8 mouse cellular contexts compared by ENCODE assay signal in genomic region chr2:28538817-28539128, GRCm38 (mm10). TPM values are rescaled to one million over a fixed set of nuclear protein-coding genes. Genes with fewer than 3 reads are reported as not detected.
A peak's percentile ranks its signal among the peaks of the same experiment; 100 is the strongest.
DNase-seq lines count a peak whose midpoint lies in the region; ATAC-seq and TF ChIP-seq lines count a peak whose summit lies in the region.
"Had no signal": no experiment of that assay in that cellular context is flagged by ENCODE, and none has a peak within 500 bp of the region (broad histone marks: within the 10 kb centered on the region; RNA-seq: fewer than 3 reads in every experiment).

No protein-coding gene starts in this region.

- no peaks in the 10 kb centered on the region for H3K9me3 ChIP-seq in lung, postnatal 0 days (ENCODE audit: low read length)
- H3K9me3 ChIP-seq in embryonic facial prominence, embryonic 14.5 days (ENCODE audit: control insufficient read depth, low read length), result no peaks in the 10 kb centered on the region
- no peaks in the 10 kb centered on the region for H3K9me3 ChIP-seq in intestine, postnatal 0 days (ENCODE audit: control insufficient read depth)
- no peaks in the 10 kb centered on the region for H3K9me3 ChIP-seq in stomach, embryonic 16.5 days (replicated peaks; ENCODE audit: control insufficient read depth, low read length)

- H3K4me2 ChIP-seq in lung, postnatal 0 days (replicated peaks; ENCODE audit: low read depth, low read length), result no peak overlapping the region
- no peak overlapping the region for H3K4me2 ChIP-seq in embryonic facial prominence, embryonic 14.5 days (ENCODE audit: low read depth, low read length)
- 0 out of 2 replicates have a peak overlapping the region, but pooled peaks have one; percentile 9 for H3K4me2 ChIP-seq in intestine, postnatal 0 days (replicated peaks; ENCODE audit: low read depth)
- H3K4me2 ChIP-seq in stomach, embryonic 16.5 days (ENCODE audit: low read depth, low read length), result no peak overlapping the region; the same call in 1 of the 2 replicates

- peaks cover 9% of the 10 kb centered on the region; the same call in 1 of the 2 replicates for H3K4me1 ChIP-seq in lung, postnatal 0 days (ENCODE audit: insufficient read depth, low read depth, low read length)
- peaks cover 53% of the 10 kb centered on the region for H3K4me1 ChIP-seq in embryonic facial prominence, embryonic 14.5 days (ENCODE audit: control insufficient read depth, insufficient read depth, low read length)
- peaks cover 23% of the 10 kb centered on the region; the same call in 1 of the 2 replicates for H3K4me1 ChIP-seq in intestine, postnatal 0 days (replicated peaks; ENCODE audit: control insufficient read depth, insufficient read depth, low read length)
- peaks cover 68% of the 10 kb centered on the region for H3K4me1 ChIP-seq in stomach, embryonic 16.5 days (ENCODE audit: control insufficient read depth, insufficient read depth, low read length)

- peak overlapping the region; percentile 20 for H3K27ac ChIP-seq in lung, postnatal 0 days (ENCODE audit: low read length)
- H3K27ac ChIP-seq in embryonic facial prominence, embryonic 14.5 days (replicated peaks; ENCODE audit: low read depth, low read length), result peak overlapping the region; percentile 71
- peak overlapping the region; percentile 54; the same call in 1 of the 2 replicates for H3K27ac ChIP-seq in intestine, postnatal 0 days (ENCODE audit: low read depth, low read length)
- peak overlapping the region; percentile 90 for H3K27ac ChIP-seq in stomach, embryonic 16.5 days (ENCODE audit: low read length)

- no peak for TF ChIP-seq EP300 in lung, postnatal 0 days (IDR thresholded peaks at IDR 0.05)

- no peak for DNase-seq in lung, postnatal 0 days (ENCODE audit: low spot score)
- DNase-seq in lung, postnatal 10 days, result no peak
- peak; percentile 63 for DNase-seq in embryonic facial prominence, embryonic 14.5 days (ENCODE audit: low spot score)
- DNase-seq in urinary bladder, postnatal 36 days (ENCODE audit: low spot score in 2 of 2), result no peak

- 63% methylated on average over 1 of the region's 1 CpGs for WGBS in lung, postnatal 0 days
- WGBS in embryonic facial prominence, embryonic 14.5 days, result 40% methylated on average over 1 of the region's 1 CpGs
- 100% methylated on average over 1 of the region's 1 CpGs for WGBS in intestine, postnatal 0 days
- 50% methylated on average over 1 of the region's 1 CpGs for WGBS in stomach, embryonic 16.5 days

- no peak for ATAC-seq in lung, postnatal 0 days
- peak; percentile 28; the same call in 1 of the 2 replicates for ATAC-seq in embryonic facial prominence, embryonic 14.5 days (ENCODE audit: low read depth)
- 0 out of 2 replicates have a peak, but pooled peaks have one; percentile 2 for ATAC-seq in intestine, postnatal 0 days
- no peak for ATAC-seq in stomach, embryonic 16.5 days (ENCODE audit: insufficient read depth, low FRiP score)
- no peak for ATAC-seq in monocyte, adult 5-6 weeks (replicated peaks; ENCODE audit: insufficient number of reproducible peaks, low FRiP score, low TSS enrichment, poor library complexity, severe bottlenecking)

- no peak for TF ChIP-seq CTCF in lung, postnatal 0 days (IDR thresholded peaks at IDR 0.05)
- no peak for TF ChIP-seq CTCF in intestine, postnatal 0 days (IDR thresholded peaks at IDR 0.05; ENCODE audit: low read depth)

- peaks cover 3% of the 10 kb centered on the region; the same call in 1 of the 2 replicates for H3K36me3 ChIP-seq in lung, postnatal 0 days (ENCODE audit: insufficient read depth, low read length)
- H3K36me3 ChIP-seq in embryonic facial prominence, embryonic 14.5 days (ENCODE audit: control insufficient read depth, insufficient read depth, low read length), result peaks cover 27% of the 10 kb centered on the region
- peaks cover 27% of the 10 kb centered on the region for H3K36me3 ChIP-seq in intestine, postnatal 0 days (ENCODE audit: control insufficient read depth, insufficient read depth)
- peaks cover 10% of the 10 kb centered on the region for H3K36me3 ChIP-seq in stomach, embryonic 16.5 days (ENCODE audit: control insufficient read depth, insufficient read depth, low read length)

- H3K27me3 ChIP-seq in lung, postnatal 0 days (replicated peaks; ENCODE audit: insufficient read depth, low read length), result no peaks in the 10 kb centered on the region
- no peaks in the 10 kb centered on the region for H3K27me3 ChIP-seq in embryonic facial prominence, embryonic 14.5 days (replicated peaks; ENCODE audit: control insufficient read depth, insufficient read depth, low read length)
- no peaks in the 10 kb centered on the region for H3K27me3 ChIP-seq in intestine, postnatal 0 days (replicated peaks; ENCODE audit: control insufficient read depth, insufficient read depth, low read length)
- H3K27me3 ChIP-seq in stomach, embryonic 16.5 days (ENCODE audit: control insufficient read depth, insufficient read depth, low read length), result no peaks in the 10 kb centered on the region

- H3K9ac ChIP-seq in lung, postnatal 0 days (replicated peaks; ENCODE audit: low read depth), result no peak overlapping the region
- peak overlapping the region; percentile 26; the same call in 1 of the 2 replicates for H3K9ac ChIP-seq in embryonic facial prominence, embryonic 14.5 days (ENCODE audit: low read depth, low read length)
- no peak overlapping the region for H3K9ac ChIP-seq in intestine, postnatal 0 days (ENCODE audit: low read depth, low read length)
- H3K9ac ChIP-seq in stomach, embryonic 16.5 days (ENCODE audit: low read length), result peak overlapping the region; percentile 55

- H3K4me3 ChIP-seq in lung, postnatal 0 days (ENCODE audit: low read depth, low read length), result no peak overlapping the region
- no peak overlapping the region for H3K4me3 ChIP-seq in embryonic facial prominence, embryonic 14.5 days (ENCODE audit: low read depth, low read length)
- H3K4me3 ChIP-seq in intestine, postnatal 0 days (ENCODE audit: low read depth, low read length), result no peak overlapping the region
- no peak overlapping the region for H3K4me3 ChIP-seq in stomach, embryonic 16.5 days (replicated peaks; ENCODE audit: low read length)

RNA-seq across cellular contexts. Expression of gene Cel, which starts 24.4 kb away (rescaled TPM):
- 0.46 TPM in 1 of 2 replicates, not detected in the other for polyA plus RNA-seq in lung, postnatal 0 days (2015; fragmentation: Nextera tagmentation; extraction: Ambion mirVana)
- polyA plus RNA-seq in embryonic facial prominence, embryonic 14.5 days (2014; fragmentation: Nextera tagmentation; extraction: Ambion mirVana), result not detected in 2 replicates
- 5.5 and 7.9 TPM in 2 replicates for polyA plus RNA-seq in intestine, postnatal 0 days (2015; fragmentation: Nextera tagmentation; extraction: Ambion mirVana)
- 562 and 718 TPM in 2 replicates for polyA plus RNA-seq in stomach, embryonic 16.5 days (2015; fragmentation: Nextera tagmentation; extraction: Ambion mirVana)
- total RNA-seq in monocyte, adult 5-6 weeks (2017), result not detected in 3 replicates
- total RNA-seq: layer of hippocampus, postnatal 14 days had no signal

RNA-seq across cellular contexts. Expression of gene Ralgds, which starts 25.8 kb away (rescaled TPM):
- 24.4 and 29.1 TPM in 2 replicates for polyA plus RNA-seq in lung, postnatal 0 days (2015; fragmentation: Nextera tagmentation; extraction: Ambion mirVana)
- polyA plus RNA-seq in embryonic facial prominence, embryonic 14.5 days (2014; fragmentation: Nextera tagmentation; extraction: Ambion mirVana), result 59.3 and 67.5 TPM in 2 replicates
- 11.5 and 15.6 TPM in 2 replicates for polyA plus RNA-seq in intestine, postnatal 0 days (2015; fragmentation: Nextera tagmentation; extraction: Ambion mirVana)
- 24.6 and 28.2 TPM in 2 replicates for polyA plus RNA-seq in stomach, embryonic 16.5 days (2015; fragmentation: Nextera tagmentation; extraction: Ambion mirVana)
- 3.5 to 14.6 TPM (median 9.2 TPM) in 3 replicates for total RNA-seq in monocyte, adult 5-6 weeks (2017)

RNA-seq across cellular contexts. Expression of gene Gm10134, which starts 32.9 kb away (rescaled TPM):
- polyA plus RNA-seq in lung, postnatal 0 days (2015; fragmentation: Nextera tagmentation; extraction: Ambion mirVana), result 5.8 and 6.1 TPM in 2 replicates
- 2.7 TPM in 1 of 2 replicates, not detected in the other for polyA plus RNA-seq in embryonic facial prominence, embryonic 14.5 days (2014; fragmentation: Nextera tagmentation; extraction: Ambion mirVana)
- polyA plus RNA-seq in intestine, postnatal 0 days (2015; fragmentation: Nextera tagmentation; extraction: Ambion mirVana), result 6.0 and 8.7 TPM in 2 replicates
- polyA plus RNA-seq in stomach, embryonic 16.5 days (2015; fragmentation: Nextera tagmentation; extraction: Ambion mirVana), result 7.4 and 8.9 TPM in 2 replicates
- not detected in 3 replicates for total RNA-seq in monocyte, adult 5-6 weeks (2017)
- total RNA-seq: layer of hippocampus, postnatal 14 days had no signal

RNA-seq across cellular contexts. Expression of gene Gbgt1, which starts 42.1 kb away (rescaled TPM):
- 1.2 and 1.4 TPM in 2 replicates for polyA plus RNA-seq in lung, postnatal 0 days (2015; fragmentation: Nextera tagmentation; extraction: Ambion mirVana)
- polyA plus RNA-seq in embryonic facial prominence, embryonic 14.5 days (2014; fragmentation: Nextera tagmentation; extraction: Ambion mirVana), result 1.3 and 1.7 TPM in 2 replicates
- polyA plus RNA-seq in intestine, postnatal 0 days (2015; fragmentation: Nextera tagmentation; extraction: Ambion mirVana), result 1.1 and 1.6 TPM in 2 replicates
- 3.2 and 3.5 TPM in 2 replicates for polyA plus RNA-seq in stomach, embryonic 16.5 days (2015; fragmentation: Nextera tagmentation; extraction: Ambion mirVana)
- 0.76 to 1.8 TPM in 2 of 3 replicates, not detected in the other for total RNA-seq in monocyte, adult 5-6 weeks (2017)

RNA-seq across cellular contexts. Expression of gene Gtf3c5, which starts 44.8 kb away (rescaled TPM):
- 15.8 and 18.9 TPM in 2 replicates for polyA plus RNA-seq in lung, postnatal 0 days (2015; fragmentation: Nextera tagmentation; extraction: Ambion mirVana)
- 23.7 and 27.9 TPM in 2 replicates for polyA plus RNA-seq in embryonic facial prominence, embryonic 14.5 days (2014; fragmentation: Nextera tagmentation; extraction: Ambion mirVana)
- 8.4 and 8.9 TPM in 2 replicates for polyA plus RNA-seq in intestine, postnatal 0 days (2015; fragmentation: Nextera tagmentation; extraction: Ambion mirVana)
- polyA plus RNA-seq in stomach, embryonic 16.5 days (2015; fragmentation: Nextera tagmentation; extraction: Ambion mirVana), result 37.2 and 38.2 TPM in 2 replicates
- total RNA-seq in monocyte, adult 5-6 weeks (2017), result 5.6 to 17.7 TPM (median 9.1 TPM) in 3 replicates

Comparison
In these comparisons a context has a peak if more than half of its experiments do, and no peak if none do; other contexts are left out.
1. ATAC-seq: peak in embryonic facial prominence, embryonic 14.5 days (single experiment) and intestine, postnatal 0 days (single experiment); none in lung, postnatal 0 days (single experiment), stomach, embryonic 16.5 days (single experiment) and monocyte, adult 5-6 weeks (single experiment).
2. H3K27ac ChIP-seq: peak in every context shown above with its lines; median percentile 90 in stomach, embryonic 16.5 days; 71 in embryonic facial prominence, embryonic 14.5 days; 54 in intestine, postnatal 0 days; 20 in lung, postnatal 0 days.
3. H3K9ac ChIP-seq: peak in embryonic facial prominence, embryonic 14.5 days (single experiment) and stomach, embryonic 16.5 days (single experiment); none in lung, postnatal 0 days (single experiment) and intestine, postnatal 0 days (single experiment).
4. RNA of gene Cel, which starts 24.4 kb away (polyA plus RNA-seq): 562 to 718 TPM in stomach, embryonic 16.5 days; 5.5 to 7.9 TPM in intestine, postnatal 0 days, 0.46 TPM in lung, postnatal 0 days and not detected in embryonic facial prominence, embryonic 14.5 days; every median in the first group is over 10 times any median in the second.